Mouse (Mus musculus) heart, adult 18-20 months (tissue): ENCODE measurements around the gene Fahd1. TPM values are rescaled to one million over a fixed set of nuclear protein-coding genes. Genes with fewer than 3 reads are reported as not detected.

Experiments
- DNase-seq, 2 experiments: peaks; one replicate each; pipeline ENCODE4 v3.0.0; 2021 to 2022; ENCODE audit warnings: mixed read lengths in 1 of 2
- total RNA-seq, 2 experiments: library from RNA; stranded (reverse); gene quantifications; 2 replicates each; pipeline ENCODE4 v1.2.3; 2021

The Fahd1 gene
- total RNA-seq, 2 experiments from 2014 or later = 92.1 to 96.6 TPM

- no peak for DNase-seq
Observed at GRCm38 (mm10) chr17:24885356-24886133, 35.4 kb upstream of the Fahd1 start.

- no peak for DNase-seq
Observed at GRCm38 (mm10) chr17:24884391-24884790, 34.2 kb upstream of the Fahd1 start.

- DNase-seq = peak; percentile 27 to 55
Observed at GRCm38 (mm10) chr17:24881738-24882440, 31.7 kb upstream of the Fahd1 start.

DNA sequence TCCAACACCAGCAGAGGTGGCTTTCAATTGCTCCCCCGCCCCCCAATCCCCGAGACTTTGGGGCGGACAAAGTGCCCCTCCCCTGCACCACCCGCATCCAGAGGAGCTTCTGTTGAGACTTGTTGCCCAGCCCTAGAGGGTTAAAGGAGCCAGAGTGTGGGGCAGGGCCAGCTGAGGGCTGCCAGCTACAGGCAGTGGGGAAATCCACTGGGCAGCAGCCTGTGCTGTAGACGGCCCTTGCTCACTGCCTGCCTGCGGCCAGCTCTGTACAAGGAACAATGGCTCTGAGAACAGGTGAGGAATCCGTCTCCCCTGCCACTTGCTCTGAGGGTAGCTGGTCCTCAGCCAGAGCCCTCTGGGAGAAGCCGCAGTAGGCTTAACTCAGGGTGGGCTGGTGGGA lies 28.4 kb upstream of the Fahd1 start:
- no peak for DNase-seq

GRCm38 (mm10) chr17:24878117-24878397 lies 27.9 kb upstream of the Fahd1 start:
- peak; percentile 79 to 81 for DNase-seq

GRCm38 (mm10) chr17:24877336-24878116 lies 27.4 kb upstream of the Fahd1 start:
- DNase-seq = peak; percentile 25 to 44

DNA sequence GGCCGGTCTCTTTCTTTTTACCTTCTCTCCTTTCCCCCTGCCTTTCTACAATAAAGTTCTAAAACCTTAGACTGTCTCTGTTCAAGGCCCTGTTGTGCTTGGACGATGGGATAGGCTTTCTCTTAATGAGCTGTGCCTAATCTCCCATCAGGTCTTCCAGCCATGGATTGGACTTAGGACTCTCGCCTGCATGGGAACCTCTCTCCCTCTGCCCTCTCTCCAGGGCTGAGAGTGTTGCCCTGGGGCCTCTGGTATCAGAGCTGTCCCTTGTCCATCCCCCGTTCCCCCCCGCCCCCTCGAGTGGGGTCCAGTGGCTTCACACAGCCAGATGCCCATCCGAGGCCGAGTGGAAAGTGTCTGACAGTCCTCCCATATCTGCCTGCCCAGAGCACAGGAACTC lies 24.8 kb upstream of the Fahd1 start:
- DNase-seq = no peak

- DNase-seq = no peak
Observed at GRCm38 (mm10) chr17:24874405-24874745, 24.2 kb upstream of the Fahd1 start.

GRCm38 (mm10) chr17:24873695-24874404 lies 23.7 kb upstream of the Fahd1 start:
- no peak for DNase-seq

- no peak for DNase-seq
Observed at GRCm38 (mm10) chr17:24867914-24868313, 17.8 kb upstream of the Fahd1 start.

DNA sequence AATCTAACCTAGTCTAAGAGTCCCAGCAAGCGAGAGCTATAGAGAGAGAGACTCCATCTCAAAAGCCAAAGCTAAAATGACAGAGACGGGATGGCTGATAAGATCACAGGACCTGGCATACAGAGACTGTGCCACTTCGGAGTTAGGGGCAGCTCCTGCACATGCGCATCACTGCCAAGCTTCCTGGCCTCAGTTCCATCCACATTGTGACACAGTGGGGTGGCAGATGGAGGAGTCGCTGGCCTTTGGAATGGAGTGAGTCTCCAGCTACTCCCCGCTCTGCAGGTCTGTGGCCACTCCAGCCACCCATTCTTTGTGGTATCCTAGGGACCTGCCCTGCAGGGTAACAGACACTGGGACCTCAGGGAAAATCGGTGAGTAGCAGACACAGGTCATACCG lies 15.6 kb upstream of the Fahd1 start, which contains the start of gene Igfals:
Igfals (plus strand) TSS at position 222 of the 400 bp plus-strand sequence.
- no peak for DNase-seq

GRCm38 (mm10) chr17:24861785-24862184 lies 11.6 kb upstream of the Fahd1 start:
- no peak for DNase-seq

- no peak for DNase-seq
Observed at GRCm38 (mm10) chr17:24860076-24860475, 9.9 kb upstream of the Fahd1 start.

GRCm38 (mm10) chr17:24858967-24859366 lies 8.8 kb upstream of the Fahd1 start:
- no peak for DNase-seq

DNA sequence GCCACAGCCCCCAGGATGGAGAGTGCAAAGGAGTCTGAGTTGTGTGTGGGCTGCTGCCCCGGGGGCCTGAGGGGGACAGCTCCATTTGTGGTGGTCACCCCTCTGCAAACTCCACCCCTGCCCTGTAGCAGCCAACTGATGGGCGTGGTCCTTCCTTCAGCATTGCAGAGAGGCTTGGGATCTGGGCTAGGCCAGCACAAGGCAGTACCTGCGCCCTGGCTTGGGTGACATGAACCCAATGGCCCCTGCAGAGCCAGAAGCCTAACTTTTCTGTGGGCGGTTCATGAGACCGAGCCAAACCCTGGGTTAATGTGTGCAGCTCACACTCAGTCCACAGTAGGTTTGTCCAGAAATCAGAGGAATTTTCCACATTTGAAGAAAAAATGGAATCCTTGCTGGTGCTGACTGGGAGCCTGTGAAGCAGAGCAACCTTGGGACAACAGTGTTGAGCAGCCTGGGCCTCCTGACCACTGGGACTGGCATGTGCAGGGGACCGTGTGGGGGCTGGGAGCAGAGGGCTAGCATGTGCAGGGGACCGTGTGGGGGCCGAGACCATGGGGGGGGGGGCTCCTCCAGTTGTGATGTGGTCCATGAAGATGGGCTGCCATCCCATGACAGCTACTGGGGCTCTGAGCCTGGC lies 7.8 kb upstream of the Fahd1 start:
- no peak for DNase-seq

DNA sequence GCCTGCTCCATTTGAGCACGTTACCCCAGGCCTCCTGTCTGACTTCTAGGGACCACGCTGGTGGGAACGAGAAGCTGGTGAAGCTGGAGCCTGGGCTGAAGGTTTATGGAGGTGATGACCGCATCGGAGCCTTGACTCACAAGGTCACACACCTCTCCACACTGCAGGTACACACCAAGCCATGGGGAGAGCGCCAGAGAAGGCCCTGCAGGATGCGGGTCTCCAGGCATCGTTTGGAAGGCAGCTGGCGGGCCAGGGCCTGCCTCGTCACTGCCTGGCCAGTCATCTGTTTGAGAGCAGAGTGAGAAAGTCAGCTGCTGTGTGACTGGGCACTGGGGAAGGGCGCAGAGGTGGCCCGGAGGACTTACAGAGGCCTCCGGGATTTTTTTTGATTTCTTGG lies 6.4 kb upstream of the Fahd1 start:
- no peak for DNase-seq

DNA sequence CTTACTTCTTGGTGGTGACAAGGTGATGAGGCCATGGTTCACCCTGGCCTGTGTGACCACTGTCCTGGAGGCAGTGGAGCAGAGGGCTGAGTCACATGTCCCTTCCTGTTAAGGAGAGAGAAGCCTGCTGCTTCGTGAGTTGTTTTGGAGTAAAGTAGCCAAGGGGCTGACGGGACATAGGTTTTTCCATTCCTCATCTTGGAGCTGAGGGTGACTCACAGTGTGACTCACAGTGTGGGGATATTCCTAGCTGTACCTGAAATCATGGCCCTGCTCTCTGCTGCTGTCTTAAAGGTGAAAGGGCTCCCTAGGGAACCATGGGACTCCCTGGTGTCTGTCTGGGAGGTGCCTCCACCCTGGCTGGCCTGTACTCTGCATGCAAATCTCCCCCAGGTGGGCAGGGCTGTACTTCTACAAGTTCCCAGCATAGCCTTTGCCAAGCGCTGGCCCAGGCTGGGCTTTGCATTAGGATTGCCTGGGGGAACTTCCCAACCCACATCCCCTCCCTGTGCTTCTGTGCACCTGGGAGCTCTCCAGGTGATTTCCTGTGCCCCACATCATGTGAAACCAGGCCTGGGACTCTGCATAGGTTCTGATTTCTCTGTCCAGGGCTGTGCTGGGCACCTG lies 5.8 kb upstream of the Fahd1 start:
- no peak for DNase-seq

- DNase-seq = peak; percentile 18 to 26
Observed at GRCm38 (mm10) chr17:24851381-24852125, 1.4 kb upstream of the Fahd1 start.

- DNase-seq = no peak
Observed at GRCm38 (mm10) chr17:24850773-24851127, 586 bp upstream of the Fahd1 start.

DNA sequence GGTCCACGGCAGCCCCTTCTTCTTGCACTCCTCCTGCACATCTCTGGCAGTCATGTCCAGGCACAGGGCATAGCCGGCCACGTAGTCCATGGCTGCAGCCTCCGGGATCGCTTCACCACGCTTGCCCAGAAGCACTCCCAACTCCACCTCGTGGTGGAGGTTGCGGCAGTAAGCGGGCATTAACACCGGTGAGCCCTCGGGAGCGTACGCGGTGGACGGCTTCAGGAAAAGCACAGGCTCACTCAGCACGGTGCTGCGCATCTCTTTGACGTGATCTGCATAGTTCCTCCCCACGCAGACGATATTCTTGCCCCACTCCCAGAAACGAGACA lies 465 bp downstream of the Fahd1 start:
- DNase-seq = no peak

- peak in 1 of 2 experiments; percentile 16 for DNase-seq
Observed at GRCm38 (mm10) chr17:24848600-24849031, 1.5 kb downstream of the Fahd1 start.
